Mouse (Mus musculus) splenic B cell, adult 2 months (primary cell): Measurements from ENCODE around the gene Alox8.
A peak's percentile ranks its signal among the peaks of the same experiment; 100 is the strongest.

ENCODE experiments used
- DNase-seq: peaks from one replicate; pipeline ENCODE4 v3.0.0-alpha.2; 2011; ENCODE audit warnings: low read depth, low spot score
- H3K27me3 ChIP-seq: 2 replicates; pipeline ENCODE4 v1.6.1; 2012; ENCODE audit warnings: mild to moderate bottlenecking, low read length, moderate library complexity, mixed read lengths; ENCODE audit not compliant: control insufficient read depth, poor library complexity, insufficient read depth, severe bottlenecking
- H3K36me3 ChIP-seq: 2 replicates; pipeline ENCODE4 v1.6.1; 2012; ENCODE audit warnings: mild to moderate bottlenecking, low read length, moderate library complexity, mixed read lengths; ENCODE audit not compliant: control insufficient read depth, poor library complexity, insufficient read depth, severe bottlenecking

Alox8 gene

DNA sequence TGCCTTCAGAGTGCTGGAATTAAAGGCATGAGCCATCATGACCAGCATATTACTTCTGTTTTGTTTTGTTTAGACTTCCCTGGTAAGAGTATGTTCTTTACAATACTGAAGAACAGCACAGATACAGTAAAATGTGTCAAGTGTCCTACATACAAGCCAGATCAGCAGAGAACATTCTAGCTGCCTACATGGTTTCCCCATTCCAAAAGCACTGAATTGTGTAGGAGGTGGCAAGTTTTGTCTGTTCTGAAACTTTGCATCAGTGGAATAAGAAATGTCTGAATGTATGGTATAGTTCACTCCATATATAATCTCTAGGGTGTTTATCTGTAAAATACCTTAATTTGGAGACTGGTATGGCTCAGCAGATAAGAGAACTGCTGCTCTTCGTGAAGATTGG is 42.3 kb downstream of the Alox8 start:
- no peak for DNase-seq
- H3K36me3 ChIP-seq, result no peaks in the 10 kb centered on the region
- no peaks in the 10 kb centered on the region for H3K27me3 ChIP-seq

DNA sequence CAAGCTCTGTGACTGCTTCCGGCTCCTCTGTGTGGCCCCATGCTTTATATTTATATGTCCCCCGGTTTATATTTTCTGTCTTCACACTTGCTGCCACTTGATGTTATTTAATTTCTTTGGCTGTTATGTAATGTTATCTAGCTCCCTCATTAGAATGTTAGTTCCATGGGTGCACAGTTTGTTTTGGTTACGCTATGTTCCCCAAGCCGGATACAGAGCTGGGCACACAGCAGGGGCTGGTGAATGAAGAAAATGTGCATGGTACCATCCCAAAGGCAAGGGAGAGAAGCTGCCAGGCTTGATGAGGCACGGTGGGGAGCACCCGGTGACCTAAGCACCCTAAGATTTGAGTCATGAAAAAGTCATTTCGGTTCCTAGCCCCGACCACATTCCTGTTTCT is 43.8 kb downstream of the Alox8 start:
- H3K36me3 ChIP-seq, result no peaks in the 10 kb centered on the region
- DNase-seq, result no peak
- no peaks in the 10 kb centered on the region for H3K27me3 ChIP-seq

DNA sequence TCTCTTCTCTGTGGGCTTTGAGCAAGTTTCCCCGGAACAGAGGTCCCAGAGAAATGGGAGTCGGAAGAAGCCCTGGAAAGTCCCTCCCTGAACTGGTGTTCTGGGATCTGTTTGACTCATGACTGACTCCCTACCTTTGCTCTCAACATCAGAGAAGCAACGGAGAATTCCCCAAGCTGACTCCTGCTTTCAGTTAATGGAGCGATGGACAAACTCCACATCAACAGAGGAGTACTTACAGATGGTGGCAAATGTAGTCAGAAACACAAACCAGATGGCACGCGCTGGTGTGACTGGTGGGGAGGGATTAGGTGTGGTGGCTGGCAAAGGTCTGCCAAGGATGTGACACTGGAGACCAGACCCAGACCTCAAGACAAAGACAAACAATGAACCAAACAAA is 46.6 kb downstream of the Alox8 start:
- no peaks in the 10 kb centered on the region for H3K27me3 ChIP-seq
- H3K36me3 ChIP-seq, result no peaks in the 10 kb centered on the region
- DNase-seq, result no peak

DNA sequence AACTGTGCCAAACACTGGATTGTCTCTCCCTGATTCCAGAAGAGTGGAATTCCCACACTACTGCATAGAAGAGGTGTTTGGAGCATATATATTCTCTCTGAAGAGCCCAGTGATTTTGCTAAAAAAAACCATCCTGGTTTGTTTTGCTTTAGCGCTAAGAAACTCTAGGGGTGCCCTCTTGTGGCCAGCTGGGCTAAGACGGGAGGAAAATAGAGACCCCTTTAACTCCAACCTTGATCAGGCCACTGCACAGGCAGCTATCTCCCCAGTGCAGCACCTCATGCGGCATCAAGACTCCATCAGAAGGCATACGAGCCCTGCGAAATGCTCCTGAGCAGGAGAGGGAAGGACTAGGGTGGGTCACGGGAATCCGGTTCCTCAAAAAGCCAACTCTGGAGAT is 47.2 kb downstream of the Alox8 start:
- Histone ChIP-seq H3K36me3 (no peaks in the 10 kb centered on the region), H3K27me3 (no peaks in the 10 kb centered on the region)
- peak; percentile 76 for DNase-seq

DNA sequence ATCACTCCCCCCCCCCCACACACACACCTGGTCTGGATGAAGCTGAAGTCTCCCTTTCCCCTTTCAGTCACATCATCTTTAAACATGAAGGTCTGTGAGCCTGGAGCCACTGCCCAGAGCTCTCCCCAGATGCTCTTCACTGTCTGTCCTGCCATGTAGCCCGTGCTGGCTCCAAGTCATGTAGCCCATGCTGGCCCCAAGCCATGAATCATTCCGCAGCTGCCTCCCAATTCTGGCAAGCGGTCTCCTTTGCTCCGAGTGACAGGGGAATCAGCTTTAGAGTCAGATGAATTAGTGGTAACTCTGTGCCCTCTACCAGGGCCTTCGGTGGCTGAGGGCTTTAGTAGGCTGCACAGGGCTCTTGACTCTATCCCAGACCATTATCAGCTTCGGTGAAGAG is 47.9 kb downstream of the Alox8 start:
- H3K27me3 ChIP-seq, result no peaks in the 10 kb centered on the region
- no peak for DNase-seq
- no peaks in the 10 kb centered on the region for H3K36me3 ChIP-seq

DNA sequence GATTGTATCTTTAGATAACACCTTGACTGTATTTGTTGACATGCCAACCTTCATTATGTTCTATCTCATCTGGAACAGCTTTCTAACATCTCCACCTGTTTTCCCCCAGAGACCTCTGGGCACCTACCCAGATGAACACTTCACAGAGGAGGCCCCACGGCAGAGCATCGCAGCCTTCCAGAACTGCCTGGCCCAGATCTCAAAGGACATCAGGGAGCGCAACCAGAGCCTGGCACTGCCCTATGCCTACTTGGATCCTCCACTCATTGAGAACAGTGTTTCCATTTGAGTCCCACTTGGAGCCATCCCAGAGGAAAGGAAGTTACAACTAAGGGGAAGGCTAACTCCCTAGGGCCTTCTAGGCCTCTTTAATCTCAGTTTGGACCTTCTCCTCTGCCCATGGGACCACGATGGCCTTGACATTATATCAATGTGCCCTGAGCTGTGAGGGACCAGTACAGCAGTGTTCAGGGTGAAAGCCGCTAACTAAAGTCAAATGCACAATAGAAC is 49.1 kb downstream of the Alox8 start:
- Histone ChIP-seq H3K27me3 (no peaks in the 10 kb centered on the region), H3K36me3 (no peaks in the 10 kb centered on the region)
- DNase-seq, result no peak

DNA sequence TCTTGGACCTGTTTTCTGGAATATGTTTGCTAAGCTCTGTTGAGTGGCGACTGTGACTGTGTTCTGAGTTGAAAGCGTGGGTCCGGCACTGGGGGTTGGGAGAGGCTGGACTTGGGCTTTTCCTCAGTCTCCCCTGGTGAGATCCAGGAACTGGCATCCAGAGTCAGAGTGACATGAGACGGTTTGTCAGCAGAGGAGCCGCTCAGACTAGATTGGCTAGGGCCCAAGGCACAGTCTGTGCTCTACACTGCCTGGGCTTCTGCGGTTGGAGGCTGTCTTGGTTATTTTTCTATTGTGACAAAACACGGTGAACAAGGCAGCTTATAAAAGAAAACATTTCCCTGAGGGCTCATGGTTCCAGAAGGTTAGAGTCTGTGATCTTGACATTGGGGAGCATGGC is 50.1 kb downstream of the Alox8 start:
- Histone ChIP-seq H3K36me3 (no peaks in the 10 kb centered on the region), H3K27me3 (no peaks in the 10 kb centered on the region)
- DNase-seq, result no peak

DNA sequence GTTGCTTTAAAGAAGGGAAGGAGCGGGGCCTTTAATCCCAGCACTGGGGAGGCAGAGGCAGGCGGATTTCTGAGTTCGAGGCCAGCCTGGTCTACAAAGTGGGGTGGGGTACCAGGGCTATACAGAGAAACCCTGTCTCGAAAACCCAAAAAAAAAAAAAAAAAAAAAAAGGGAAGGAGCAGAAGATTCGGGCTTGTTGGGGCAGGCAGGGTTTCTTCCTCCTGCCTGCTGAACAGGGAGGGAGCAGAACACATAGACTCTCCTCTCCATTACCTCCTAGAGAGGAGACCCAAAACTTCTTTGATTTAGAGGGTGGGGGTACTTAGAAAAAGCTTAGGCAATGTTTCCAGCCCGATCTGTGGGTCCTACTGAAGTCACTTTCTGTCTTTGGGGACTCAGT is 62.3 kb downstream of the Alox8 start:
- DNase-seq, result no peak
- H3K27me3 ChIP-seq, result no peaks in the 10 kb centered on the region
- H3K36me3 ChIP-seq, result no peaks in the 10 kb centered on the region

DNA sequence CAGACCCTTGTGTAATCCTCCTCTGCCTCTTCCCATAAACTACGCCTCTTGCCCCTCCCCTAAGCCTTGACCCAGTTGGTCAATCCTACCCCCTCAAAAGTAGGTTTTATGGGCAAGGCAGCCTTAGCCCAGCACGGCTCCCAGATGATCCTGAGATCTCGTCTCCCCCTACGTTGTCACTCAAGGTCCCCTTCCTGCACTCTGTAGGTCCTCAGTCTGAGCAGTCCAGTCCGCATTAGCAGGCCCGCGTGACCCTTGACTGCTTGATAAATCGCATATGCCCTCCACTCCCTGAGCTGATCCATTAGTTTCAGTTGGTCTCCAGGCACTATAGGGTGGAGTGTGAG is 63.0 kb downstream of the Alox8 start:
- DNase-seq, result no peak
- H3K27me3 ChIP-seq, result no peaks in the 10 kb centered on the region
- H3K36me3 ChIP-seq, result no peaks in the 10 kb centered on the region
